Mouse (Mus musculus) lung, postnatal 36 days (tissue): ENCODE measurements around the gene Chsy1.

Experiments used
- DNase-seq: peaks from one replicate; pipeline ENCODE4 v3.0.0; 2022; ENCODE audit warnings: mixed read lengths

Chsy1 gene

GRCm38 (mm10) chr7:66217011-66217410, 107.7 kb downstream of the Chsy1 start:
- DNase-seq = no peak

DNA sequence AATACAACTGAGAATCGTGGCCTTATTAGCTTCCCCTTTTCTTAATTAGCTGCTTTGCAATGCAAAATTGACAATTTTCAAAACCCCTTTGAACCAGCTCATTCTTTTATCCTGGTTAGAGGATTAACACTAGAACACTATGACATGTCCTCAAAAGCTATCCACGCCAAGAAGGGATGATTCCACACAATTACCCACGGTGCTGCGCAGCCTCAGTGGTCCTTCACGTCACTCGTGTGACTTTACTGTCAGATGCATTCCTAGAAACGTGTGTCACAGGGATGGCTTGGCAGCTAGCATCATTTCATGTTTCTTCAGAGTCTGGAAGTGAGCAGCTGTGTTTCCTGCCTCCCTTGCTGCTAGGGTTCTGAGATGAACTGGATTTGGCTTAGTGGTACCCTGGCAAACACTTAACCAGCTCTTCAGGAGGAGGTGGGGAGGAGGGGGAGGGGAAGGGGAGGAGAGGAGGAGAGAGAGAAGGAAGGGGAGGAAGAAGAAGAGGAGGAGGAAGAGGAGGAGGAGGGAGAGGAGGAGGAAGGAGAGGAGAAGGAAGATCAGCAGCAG, 108.3 kb downstream of the Chsy1 start:
- no peak for DNase-seq

- peak; percentile 62 for DNase-seq
These were observed 109.1 kb downstream of the Chsy1 start for GRCm38 (mm10) chr7:66218193-66219014.

DNA sequence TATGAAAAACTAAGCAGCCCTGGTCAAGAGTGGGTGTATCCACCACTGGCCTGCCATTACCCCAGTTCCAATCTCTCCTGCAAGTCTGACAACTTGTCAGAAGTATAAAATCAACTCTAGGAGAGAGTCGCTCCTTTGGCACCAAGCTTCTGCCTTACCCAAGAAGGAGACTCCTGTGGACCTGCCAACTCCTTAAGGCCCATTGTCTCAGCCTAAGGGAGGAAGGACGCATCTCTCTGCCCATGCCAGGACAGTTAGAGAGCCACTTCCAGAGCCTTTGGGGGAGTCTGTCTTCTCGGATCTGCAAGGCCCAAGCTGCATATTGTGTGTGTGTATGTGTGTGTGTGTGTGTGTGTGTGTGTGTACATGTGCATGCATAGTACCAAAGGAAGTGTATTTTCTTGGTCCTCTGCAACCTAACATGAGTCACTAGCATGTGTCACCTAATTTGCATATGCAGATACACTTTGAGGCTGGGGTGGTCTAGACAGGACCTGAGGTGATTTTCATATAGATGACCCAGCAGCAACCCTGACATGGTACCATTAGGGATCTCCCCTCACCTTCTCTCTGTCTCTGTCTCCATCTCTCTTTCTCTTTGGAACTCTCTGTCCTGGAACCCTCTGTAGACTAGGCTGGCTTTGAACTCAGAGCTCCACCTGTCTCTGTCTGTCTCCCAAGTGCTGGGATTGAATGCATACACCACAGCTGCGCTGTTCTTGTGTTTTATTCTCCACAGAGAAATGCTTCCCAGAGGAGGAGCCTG, 109.9 kb downstream of the Chsy1 start:
- no peak for DNase-seq

DNA sequence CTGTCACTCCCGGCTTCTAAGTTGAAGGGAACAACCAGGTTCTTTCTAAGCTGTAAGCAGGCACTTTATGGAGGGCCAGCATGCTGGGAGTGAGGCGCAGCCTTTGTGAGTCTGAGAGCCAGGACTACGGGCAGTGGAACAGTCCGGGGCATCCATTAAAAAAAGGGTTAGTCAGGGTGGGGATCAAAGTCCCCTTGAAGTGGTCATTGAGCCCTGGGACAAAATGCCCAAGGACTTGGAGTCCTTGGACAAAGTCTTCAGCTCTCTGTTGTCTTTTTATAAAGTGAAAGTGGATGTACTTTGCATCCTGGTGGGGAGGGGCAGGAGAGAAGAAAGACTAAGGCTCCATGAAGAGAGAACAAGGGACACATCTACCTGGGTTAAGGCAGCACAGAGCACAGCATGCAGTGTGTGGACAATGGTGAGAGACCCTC, 110.5 kb downstream of the Chsy1 start:
- no peak for DNase-seq

- DNase-seq = no peak
These were observed 113.3 kb downstream of the Chsy1 start for GRCm38 (mm10) chr7:66222621-66223091.
